Mouse (Mus musculus): ENCODE data around the gene Tprkb. TPM values are rescaled to one million over a fixed set of nuclear protein-coding genes. Genes with fewer than 3 reads are reported as not detected.
A peak's percentile ranks its signal among the peaks of the same experiment; 100 is the strongest.
"Not testable (repeated sequence)": the region's sequence is repeated elsewhere in the genome, so short reads cannot be mapped to it uniquely, and the experiment has no call there.

Tprkb gene
- polyA plus RNA-seq, 1 experiment from 2014 or later, result 23.9 TPM

DNA sequence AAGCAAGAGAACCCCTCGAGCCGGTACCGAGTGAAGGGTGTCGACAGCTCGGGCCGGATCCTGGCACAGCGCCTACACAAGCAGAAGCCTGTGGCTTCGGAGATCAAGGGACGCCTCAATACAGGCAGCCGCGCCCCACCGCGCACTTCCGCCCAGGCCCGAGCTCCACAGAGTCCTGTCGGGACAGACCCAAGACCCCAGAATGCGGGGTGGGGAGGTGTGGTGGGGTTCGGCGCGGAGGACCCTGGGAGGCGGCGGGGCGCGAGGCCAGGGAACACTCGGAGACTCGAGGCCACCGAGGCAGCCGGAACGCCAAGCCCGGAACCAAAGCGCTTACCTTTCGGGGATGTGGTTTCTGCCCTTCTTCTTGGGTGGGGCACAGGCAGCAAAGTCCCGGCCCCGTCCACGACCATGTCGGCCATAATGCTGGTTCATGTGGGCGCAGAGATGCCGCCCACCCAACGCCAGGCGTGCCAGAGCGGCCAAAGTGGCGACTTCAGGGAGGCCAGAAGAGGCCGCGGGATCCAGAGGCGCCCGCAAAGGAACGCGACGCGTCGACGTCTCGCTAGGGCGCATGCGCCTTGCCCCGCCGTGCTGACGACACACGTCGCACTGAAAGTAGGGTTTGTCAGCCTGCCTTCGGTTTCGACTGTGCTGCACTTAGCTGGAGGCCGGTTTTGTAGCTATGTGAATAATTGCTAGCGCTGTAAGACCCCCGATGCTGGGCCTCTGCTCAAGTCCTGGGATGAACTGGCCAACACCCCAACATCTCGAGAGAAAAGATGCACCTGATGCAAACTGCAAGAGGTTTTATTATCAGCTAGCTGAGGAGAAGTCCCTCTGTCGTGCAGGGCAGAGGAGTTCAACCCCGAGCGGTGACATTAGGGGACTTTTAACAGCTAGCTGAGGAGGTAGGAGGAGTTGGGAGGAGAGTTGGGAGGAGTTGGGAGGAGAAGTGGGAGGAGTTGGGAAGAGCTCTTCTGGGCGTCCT is 49.7 kb downstream of the Tprkb start, which contains the start of gene Dusp11:
Gene Dusp11, minus strand, starts transcription at position 567 of the 991 bp plus-strand sequence.
- under 1% methylated on average over 67 of the region's 70 CpGs for WGBS
- peak; percentile 97 for ATAC-seq (ENCODE audit: insufficient number of reproducible peaks, insufficient read depth, low FRiP score, low read depth)
- H3K4me1 ChIP-seq (ENCODE audit: control insufficient read depth in 2 of 2, insufficient read depth in 2 of 2, low read length in 2 of 2), result peaks cover 3 to 9% of the 10 kb centered on the region in 2 experiments
- peaks cover 30% of the 10 kb centered on the region for H3K36me3 ChIP-seq (ENCODE audit: control insufficient read depth, insufficient read depth, low read length)
- H3K4me2 ChIP-seq (ENCODE audit: low read length), result peak within 1 kb of the TSS; percentile 81
- no peaks in the 10 kb centered on the region for H3K27me3 ChIP-seq (ENCODE audit: control insufficient read depth, insufficient read depth, low read length)
- no peaks in the 10 kb centered on the region for H3K9me3 ChIP-seq (ENCODE audit: control insufficient read depth, low read length)
- peak within 1 kb of the TSS; percentile 97 to 99 for H3K27ac ChIP-seq (replicated peaks in 1 of 2; ENCODE audit: control insufficient read depth in 1 of 2, insufficient read depth in 1 of 2, low read depth in 2 of 2, low read length in 2 of 2)
- peak within 1 kb of the TSS; percentile 72 to 89 for H3K4me3 ChIP-seq (ENCODE audit: control insufficient read depth in 1 of 2, insufficient read depth in 1 of 2, low read depth in 1 of 2, low read length in 2 of 2)
- H3K9ac ChIP-seq (ENCODE audit: low read length), result peak within 1 kb of the TSS; percentile 93

- H3K4me2 ChIP-seq (ENCODE audit: low read length); H3K36me3 ChIP-seq (ENCODE audit: control insufficient read depth, insufficient read depth, low read length); ATAC-seq (ENCODE audit: insufficient number of reproducible peaks, insufficient read depth, low FRiP score, low read depth); H3K27ac ChIP-seq (replicated peaks in 1 of 2; ENCODE audit: control insufficient read depth in 1 of 2, insufficient read depth in 1 of 2, low read depth in 2 of 2, low read length in 2 of 2); H3K9ac ChIP-seq (ENCODE audit: low read length); H3K4me3 ChIP-seq (ENCODE audit: control insufficient read depth in 1 of 2, insufficient read depth in 1 of 2, low read depth in 1 of 2, low read length in 2 of 2); H3K27me3 ChIP-seq (ENCODE audit: control insufficient read depth, insufficient read depth, low read length); H3K9me3 ChIP-seq (ENCODE audit: control insufficient read depth, low read length): not testable (repeated sequence)
- WGBS, result 39% methylated on average over 4 of the region's 6 CpGs
- peaks cover 8 to 11% of the 10 kb centered on the region in 2 experiments for H3K4me1 ChIP-seq (ENCODE audit: control insufficient read depth in 2 of 2, insufficient read depth in 2 of 2, low read length in 2 of 2)
Observed at GRCm38 (mm10) chr6:85966081-85966480, 54.4 kb downstream of the Tprkb start.

DNA sequence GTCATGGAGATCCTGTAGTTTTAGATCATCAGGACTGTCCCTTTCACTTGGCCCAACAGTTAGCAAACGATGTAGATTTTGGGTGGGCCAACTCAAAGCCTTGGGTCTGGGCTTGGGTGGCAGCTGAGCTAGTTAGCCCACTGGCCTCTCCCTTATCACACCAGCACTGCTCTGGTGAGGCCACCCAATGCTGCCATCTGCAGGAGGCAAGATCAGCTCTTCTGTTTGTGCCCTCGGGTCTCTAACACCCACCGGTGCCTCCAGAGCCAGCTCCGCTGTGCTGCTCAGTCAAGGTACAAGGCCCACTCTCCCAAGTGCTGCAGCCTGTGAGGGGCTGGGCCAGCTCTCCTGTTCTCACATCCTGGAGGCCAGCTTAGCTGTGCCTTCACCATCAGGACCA is 55.0 kb downstream of the Tprkb start:
- H3K4me1 ChIP-seq (ENCODE audit: control insufficient read depth in 2 of 2, insufficient read depth in 2 of 2, low read length in 2 of 2), result peaks cover 8 to 11% of the 10 kb centered on the region in 2 experiments
- no peaks in the 10 kb centered on the region for H3K27me3 ChIP-seq (ENCODE audit: control insufficient read depth, insufficient read depth, low read length)
- ATAC-seq (ENCODE audit: insufficient number of reproducible peaks, insufficient read depth, low FRiP score, low read depth), result no peak
- no peak overlapping the region for H3K27ac ChIP-seq (replicated peaks in 1 of 2; ENCODE audit: control insufficient read depth in 1 of 2, insufficient read depth in 1 of 2, low read depth in 2 of 2, low read length in 2 of 2)
- no peaks in the 10 kb centered on the region for H3K9me3 ChIP-seq (ENCODE audit: control insufficient read depth, low read length)
- no peaks in the 10 kb centered on the region for H3K36me3 ChIP-seq (ENCODE audit: control insufficient read depth, insufficient read depth, low read length)
- no peak overlapping the region for H3K9ac ChIP-seq (ENCODE audit: low read length)
- H3K4me3 ChIP-seq (ENCODE audit: control insufficient read depth in 1 of 2, insufficient read depth in 1 of 2, low read depth in 1 of 2, low read length in 2 of 2), result no peak overlapping the region
- 70% methylated on average over 4 of the region's 4 CpGs for WGBS
- no peak overlapping the region for H3K4me2 ChIP-seq (ENCODE audit: low read length)

DNA sequence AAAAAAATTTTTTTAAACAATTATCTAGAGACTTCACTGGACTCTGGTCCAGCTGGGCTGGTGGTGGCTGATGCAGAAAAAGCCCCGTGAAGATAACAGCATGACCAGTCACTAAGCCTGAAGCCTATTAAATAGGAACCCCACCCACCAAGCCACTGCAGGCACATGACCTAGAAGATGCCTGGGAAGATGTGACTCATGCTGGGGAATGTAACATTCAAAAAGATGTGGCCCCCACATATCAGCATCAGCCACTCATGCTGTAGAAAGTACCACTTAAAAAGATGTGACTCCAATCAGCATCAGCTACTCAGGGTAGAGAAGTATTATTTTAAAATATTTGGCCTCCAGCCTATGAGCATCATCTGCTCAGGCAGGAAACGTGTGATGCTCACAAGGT is 58.2 kb downstream of the Tprkb start:
- Histone ChIP-seq H3K27ac (replicated peaks in 1 of 2; ENCODE audit: control insufficient read depth in 1 of 2, insufficient read depth in 1 of 2, low read depth in 2 of 2, low read length in 2 of 2) (no peak overlapping the region), H3K9ac (ENCODE audit: low read length) (no peak overlapping the region), H3K4me1 (ENCODE audit: control insufficient read depth in 2 of 2, insufficient read depth in 2 of 2, low read length in 2 of 2) (peaks cover 12 to 25% of the 10 kb centered on the region in 2 experiments), H3K9me3 (ENCODE audit: control insufficient read depth, low read length) (no peaks in the 10 kb centered on the region), H3K4me3 (ENCODE audit: control insufficient read depth in 1 of 2, insufficient read depth in 1 of 2, low read depth in 1 of 2, low read length in 2 of 2) (no peak overlapping the region), H3K36me3 (ENCODE audit: control insufficient read depth, insufficient read depth, low read length) (no peaks in the 10 kb centered on the region), H3K27me3 (ENCODE audit: control insufficient read depth, insufficient read depth, low read length) (no peaks in the 10 kb centered on the region), H3K4me2 (ENCODE audit: low read length) (no peak overlapping the region)
- ATAC-seq (ENCODE audit: insufficient number of reproducible peaks, insufficient read depth, low FRiP score, low read depth), result 0 out of 2 replicates have a peak, but pooled peaks have one; percentile 47
- 36% methylated on average over 2 of the region's 2 CpGs for WGBS

DNA sequence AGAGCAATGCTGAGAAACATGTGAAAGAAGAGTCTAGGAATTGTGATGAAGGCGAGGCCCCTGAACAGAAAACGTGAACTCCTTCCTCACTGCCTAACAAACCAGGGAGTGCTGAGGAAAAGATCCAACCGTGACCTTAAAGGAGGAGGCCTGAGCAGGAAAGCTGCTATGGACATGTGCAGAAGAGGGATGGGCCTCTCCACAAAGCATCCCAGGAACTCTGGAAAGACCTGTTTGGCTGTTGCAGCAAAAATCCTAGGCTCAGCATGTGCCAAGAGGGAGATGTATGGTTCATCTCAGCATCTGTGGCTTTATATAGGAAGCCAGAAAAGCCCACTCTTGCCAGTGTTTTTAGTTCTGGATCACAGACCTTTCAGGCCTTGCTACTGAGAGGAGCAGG is 61.0 kb downstream of the Tprkb start:
- Histone ChIP-seq H3K27ac (replicated peaks in 1 of 2; ENCODE audit: control insufficient read depth in 1 of 2, insufficient read depth in 1 of 2, low read depth in 2 of 2, low read length in 2 of 2) (peak overlapping the region; percentile 28 to 40; a peak in 1 of 4 replicates), H3K4me1 (ENCODE audit: control insufficient read depth in 2 of 2, insufficient read depth in 2 of 2, low read length in 2 of 2) (peaks cover 7 to 19% of the 10 kb centered on the region in 2 experiments; a peak in 3 of 4 replicates), H3K4me3 (ENCODE audit: control insufficient read depth in 1 of 2, insufficient read depth in 1 of 2, low read depth in 1 of 2, low read length in 2 of 2) (no peak overlapping the region), H3K9me3 (ENCODE audit: control insufficient read depth, low read length) (no peaks in the 10 kb centered on the region), H3K9ac (ENCODE audit: low read length) (no peak overlapping the region; the same call in 1 of the 2 replicates), H3K4me2 (ENCODE audit: low read length) (no peak overlapping the region), H3K27me3 (ENCODE audit: control insufficient read depth, insufficient read depth, low read length) (no peaks in the 10 kb centered on the region), H3K36me3 (ENCODE audit: control insufficient read depth, insufficient read depth, low read length) (no peaks in the 10 kb centered on the region)
- ATAC-seq (ENCODE audit: insufficient number of reproducible peaks, insufficient read depth, low FRiP score, low read depth), result no peak
- 45% methylated on average over 3 of the region's 3 CpGs for WGBS

DNA sequence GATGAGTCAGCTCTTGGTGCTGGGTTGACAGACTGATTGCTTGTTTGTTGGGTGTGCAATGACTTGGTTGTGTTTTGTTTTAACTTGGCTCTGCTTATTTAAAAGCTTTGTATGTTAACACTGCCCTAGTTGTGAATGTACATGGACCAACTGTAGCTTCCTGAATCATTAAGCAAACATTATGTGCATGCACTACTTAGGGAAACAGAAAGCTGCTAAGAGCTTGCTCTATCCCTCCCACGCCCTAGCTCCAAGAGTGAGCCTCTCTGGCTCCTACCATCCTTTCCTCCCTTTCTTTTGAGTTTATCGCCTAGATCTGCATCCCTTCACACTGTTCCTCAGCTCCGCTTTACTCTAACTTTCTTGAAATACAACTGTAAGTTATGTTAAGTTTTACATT is 61.7 kb downstream of the Tprkb start:
- no peak overlapping the region for H3K9ac ChIP-seq (ENCODE audit: low read length)
- no peak for ATAC-seq (ENCODE audit: insufficient number of reproducible peaks, insufficient read depth, low FRiP score, low read depth)
- H3K4me3 ChIP-seq (ENCODE audit: control insufficient read depth in 1 of 2, insufficient read depth in 1 of 2, low read depth in 1 of 2, low read length in 2 of 2), result no peak overlapping the region
- WGBS, result 72% methylated on average over 3 of the region's 3 CpGs
- no peaks in the 10 kb centered on the region for H3K27me3 ChIP-seq (ENCODE audit: control insufficient read depth, insufficient read depth, low read length)
- no peak overlapping the region for H3K4me2 ChIP-seq (ENCODE audit: low read length)
- no peaks in the 10 kb centered on the region; the same call in 1 of the 2 replicates for H3K9me3 ChIP-seq (ENCODE audit: control insufficient read depth, low read length)
- H3K4me1 ChIP-seq (ENCODE audit: control insufficient read depth in 2 of 2, insufficient read depth in 2 of 2, low read length in 2 of 2), result peaks cover 7 to 19% of the 10 kb centered on the region in 2 experiments; a peak in 3 of 4 replicates
- no peaks in the 10 kb centered on the region for H3K36me3 ChIP-seq (ENCODE audit: control insufficient read depth, insufficient read depth, low read length)
- H3K27ac ChIP-seq (replicated peaks in 1 of 2; ENCODE audit: control insufficient read depth in 1 of 2, insufficient read depth in 1 of 2, low read depth in 2 of 2, low read length in 2 of 2), result no peak overlapping the region

DNA sequence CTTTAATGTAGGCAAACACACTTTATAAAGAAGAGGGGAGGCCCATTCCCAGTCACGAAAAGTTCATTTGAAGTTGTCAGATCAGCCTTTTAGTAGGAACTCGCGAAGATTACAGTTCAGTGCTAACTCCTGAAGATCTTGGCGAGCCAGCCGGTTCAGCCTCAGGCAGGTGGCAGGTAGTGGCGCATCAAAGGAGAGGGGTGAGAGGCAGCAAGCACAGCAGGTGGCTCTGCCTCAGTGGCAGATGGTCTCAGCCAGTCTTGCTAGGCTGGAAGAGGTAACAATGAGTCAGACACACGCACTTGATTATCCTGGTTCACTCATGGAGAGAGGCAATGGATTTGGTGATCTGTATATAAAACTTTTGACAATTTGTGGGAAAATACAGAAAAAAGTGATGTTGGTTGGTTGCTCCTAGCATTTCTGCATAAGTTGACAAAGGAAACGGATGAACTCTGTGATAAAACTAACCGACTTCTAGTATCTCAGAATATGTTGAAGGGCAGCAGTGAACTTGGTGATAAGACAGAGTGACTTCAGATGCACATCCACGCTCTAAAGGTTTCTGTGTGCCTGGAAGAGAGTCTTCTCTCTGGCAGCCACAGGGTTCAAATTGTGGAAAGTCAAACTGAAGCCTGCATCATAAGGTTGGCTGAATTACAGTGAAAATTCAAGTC is 63.4 kb downstream of the Tprkb start:
- Histone ChIP-seq H3K9me3 (ENCODE audit: control insufficient read depth, low read length) (no peaks in the 10 kb centered on the region; the same call in 1 of the 2 replicates), H3K4me2 (ENCODE audit: low read length) (no peak overlapping the region), H3K27me3 (ENCODE audit: control insufficient read depth, insufficient read depth, low read length) (no peaks in the 10 kb centered on the region), H3K4me3 (ENCODE audit: control insufficient read depth in 1 of 2, insufficient read depth in 1 of 2, low read depth in 1 of 2, low read length in 2 of 2) (no peak overlapping the region), H3K9ac (ENCODE audit: low read length) (no peak overlapping the region), H3K4me1 (ENCODE audit: control insufficient read depth in 2 of 2, insufficient read depth in 2 of 2, low read length in 2 of 2) (peaks cover 6 to 18% of the 10 kb centered on the region in 2 experiments; a peak in 3 of 4 replicates), H3K27ac (replicated peaks in 1 of 2; ENCODE audit: control insufficient read depth in 1 of 2, insufficient read depth in 1 of 2, low read depth in 2 of 2, low read length in 2 of 2) (no peak overlapping the region), H3K36me3 (ENCODE audit: control insufficient read depth, insufficient read depth, low read length) (no peaks in the 10 kb centered on the region)
- 50% methylated on average over 10 of the region's 10 CpGs for WGBS
- no peak for ATAC-seq (ENCODE audit: insufficient number of reproducible peaks, insufficient read depth, low FRiP score, low read depth)
